Mouse (Mus musculus) macrophage (primary cell): ENCODE data around the gene Gm11992. TPM values are rescaled to one million over a fixed set of nuclear protein-coding genes. Genes with fewer than 3 reads are reported as not detected.

Experiments used
- H3K27ac ChIP-seq: fragments of 350-480 bp; formaldehyde crosslinking; 2 replicates; pipeline ENCODE4 v1.9.0; 2021
- H3K36me3 ChIP-seq: fragments of 350-480 bp; formaldehyde crosslinking; 2 replicates; pipeline ENCODE4 v1.9.0; 2021; ENCODE audit errors: inconsistent target
- H3K4me3 ChIP-seq: fragments of 350-480 bp; formaldehyde crosslinking; 2 replicates; pipeline ENCODE4 v1.9.0; 2021; ENCODE audit errors: inconsistent target
- H3K79me2 ChIP-seq: fragments of 350-480 bp; formaldehyde crosslinking; 2 replicates; pipeline ENCODE4 v1.9.0; 2021; ENCODE audit errors: inconsistent target
- WGBS: methylation state at CpG from one replicate; pipeline ENCODE4 v1.1.7; 2026; ENCODE audit warnings: inconsistent platforms; ENCODE audit not compliant: missing documents; 5-methylcytosine and 5-hydroxymethylcytosine counted together
- polyA plus RNA-seq: library from polyadenylated mRNA; stranded (reverse); fragments of 250-400 nt; gene quantifications from 3 replicates; pipeline ENCODE4 v1.2.4, GENCODE M21; 2018; ENCODE audit warnings: inconsistent platforms

Gene Gm11992
- polyA plus RNA-seq, 1 experiment from 2014 or later = 0.42 TPM

- 94% methylated on average over 4 of the region's 4 CpGs for WGBS
- Histone ChIP-seq H3K27ac (no peak overlapping the region), H3K36me3 (no peaks in the 10 kb centered on the region), H3K4me3 (no peak overlapping the region), H3K79me2 (no peaks in the 10 kb centered on the region)
These were observed 1.8 kb downstream of the Gm11992 start for GRCm38 (mm10) chr11:9050241-9050640.

- Histone ChIP-seq H3K79me2 (no peaks in the 10 kb centered on the region), H3K36me3 (no peaks in the 10 kb centered on the region), H3K4me3 (no peak overlapping the region), H3K27ac (no peak overlapping the region)
- 69% methylated on average over 2 of the region's 2 CpGs for WGBS
These were observed 3.5 kb downstream of the Gm11992 start for GRCm38 (mm10) chr11:9051895-9052294.

DNA sequence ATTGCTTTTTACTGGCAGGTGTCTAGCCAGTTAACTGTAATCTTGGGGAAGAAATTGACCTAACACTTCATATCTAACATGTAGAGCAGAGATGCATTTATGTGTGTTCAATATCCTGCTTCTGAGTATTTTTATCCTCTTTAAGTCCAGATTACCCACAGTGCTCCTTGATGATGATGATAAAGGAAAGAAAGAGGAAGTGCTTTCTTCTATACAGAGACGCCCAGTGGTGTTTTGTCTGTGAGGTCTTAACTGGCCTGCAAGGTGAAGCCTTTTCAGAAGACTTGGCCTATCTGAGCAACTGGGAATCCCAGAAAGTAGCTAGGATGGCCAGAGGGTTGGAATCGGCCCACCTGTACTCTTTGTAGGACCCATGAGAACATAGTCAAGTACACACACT lies 8.5 kb downstream of the Gm11992 start:
- Histone ChIP-seq H3K27ac (no peak overlapping the region), H3K36me3 (no peaks in the 10 kb centered on the region), H3K4me3 (no peak overlapping the region), H3K79me2 (no peaks in the 10 kb centered on the region)
- WGBS = 49% methylated on average over 2 of the region's 2 CpGs

GRCm38 (mm10) chr11:9057711-9058110 lies 9.3 kb downstream of the Gm11992 start:
- no peaks in the 10 kb centered on the region for H3K36me3 ChIP-seq
- no peaks in the 10 kb centered on the region for H3K79me2 ChIP-seq
- 95% methylated on average over 4 of the region's 4 CpGs for WGBS
- no peak overlapping the region for H3K27ac ChIP-seq
- no peak overlapping the region for H3K4me3 ChIP-seq

- Histone ChIP-seq H3K79me2 (no peaks in the 10 kb centered on the region), H3K36me3 (no peaks in the 10 kb centered on the region), H3K4me3 (no peak overlapping the region), H3K27ac (no peak overlapping the region)
- 18% methylated on average over 1 of the region's 1 CpGs for WGBS
These were observed 11.6 kb downstream of the Gm11992 start for GRCm38 (mm10) chr11:9060029-9060428.

DNA sequence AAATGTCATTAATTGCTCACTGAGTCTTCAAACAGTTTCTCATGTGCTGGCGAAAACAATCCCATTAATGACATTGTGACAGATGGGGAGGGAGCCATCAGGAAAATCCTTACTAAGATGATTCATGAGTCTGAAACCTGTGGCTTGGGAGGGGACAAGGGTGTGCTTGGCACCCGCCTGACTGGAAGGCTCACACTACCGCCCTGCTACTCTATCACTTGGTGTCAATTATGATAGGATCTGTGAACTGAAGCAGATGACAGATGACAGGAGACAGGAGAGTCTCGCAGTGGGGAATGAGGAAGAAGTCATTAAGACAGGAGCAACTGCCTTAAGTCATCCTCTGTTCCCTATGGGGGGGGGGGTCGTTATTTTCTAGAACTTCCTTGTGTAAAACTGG lies 12.1 kb downstream of the Gm11992 start:
- WGBS = 32% methylated on average over 5 of the region's 5 CpGs
- H3K79me2 ChIP-seq = no peaks in the 10 kb centered on the region
- no peak overlapping the region for H3K4me3 ChIP-seq
- H3K27ac ChIP-seq = no peak overlapping the region
- H3K36me3 ChIP-seq = no peaks in the 10 kb centered on the region

DNA sequence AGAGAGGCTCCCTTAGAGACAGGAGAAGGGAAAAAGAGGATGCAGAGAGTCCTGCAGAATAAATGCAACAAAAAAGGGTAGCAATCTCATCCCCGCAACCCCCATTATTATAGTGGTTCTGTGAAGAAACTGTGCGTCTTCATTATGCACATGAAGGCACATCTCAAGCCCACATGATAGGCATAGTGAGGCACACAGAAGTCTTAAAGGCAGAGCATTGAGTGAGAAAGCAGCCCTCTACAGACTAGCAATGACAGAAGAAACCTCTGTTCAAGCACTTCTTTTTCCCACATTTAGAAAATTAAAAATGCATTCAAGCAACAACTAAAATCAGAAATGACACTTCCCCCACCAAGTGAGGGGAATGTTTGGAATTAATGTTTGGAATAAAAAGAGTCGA lies 28.1 kb downstream of the Gm11992 start:
- no peak overlapping the region for H3K27ac ChIP-seq
- no peaks in the 10 kb centered on the region for H3K36me3 ChIP-seq
- H3K4me3 ChIP-seq = no peak overlapping the region
- 97% methylated on average over 3 of the region's 3 CpGs for WGBS
- no peaks in the 10 kb centered on the region for H3K79me2 ChIP-seq

GRCm38 (mm10) chr11:9113189-9113588 lies 64.8 kb downstream of the Gm11992 start:
- no peak overlapping the region for H3K4me3 ChIP-seq
- H3K27ac ChIP-seq = no peak overlapping the region
- WGBS = 18% methylated on average over 2 of the region's 2 CpGs

GRCm38 (mm10) chr11:9115367-9116120 lies 67.2 kb downstream of the Gm11992 start:
- no peak overlapping the region for H3K27ac ChIP-seq
- H3K79me2 ChIP-seq = no peaks in the 10 kb centered on the region
- no peak overlapping the region for H3K4me3 ChIP-seq
- whole genome bisulfite sequencing = 41% methylated on average over 9 of the region's 9 CpGs
- no peaks in the 10 kb centered on the region for H3K36me3 ChIP-seq

More at GRCm38 (mm10) chr11:9113189-9113588, 64.8 kb downstream of the Gm11992 start:
- Histone ChIP-seq H3K79me2 (no peaks in the 10 kb centered on the region), H3K36me3 (no peaks in the 10 kb centered on the region)

GRCm38 (mm10) chr11:9116121-9116520 lies 67.7 kb downstream of the Gm11992 start:
- no peaks in the 10 kb centered on the region for H3K79me2 ChIP-seq
- no peaks in the 10 kb centered on the region for H3K36me3 ChIP-seq
- 20% methylated on average over 10 of the region's 10 CpGs for WGBS
- no peak overlapping the region for H3K27ac ChIP-seq
- H3K4me3 ChIP-seq = no peak overlapping the region

DNA sequence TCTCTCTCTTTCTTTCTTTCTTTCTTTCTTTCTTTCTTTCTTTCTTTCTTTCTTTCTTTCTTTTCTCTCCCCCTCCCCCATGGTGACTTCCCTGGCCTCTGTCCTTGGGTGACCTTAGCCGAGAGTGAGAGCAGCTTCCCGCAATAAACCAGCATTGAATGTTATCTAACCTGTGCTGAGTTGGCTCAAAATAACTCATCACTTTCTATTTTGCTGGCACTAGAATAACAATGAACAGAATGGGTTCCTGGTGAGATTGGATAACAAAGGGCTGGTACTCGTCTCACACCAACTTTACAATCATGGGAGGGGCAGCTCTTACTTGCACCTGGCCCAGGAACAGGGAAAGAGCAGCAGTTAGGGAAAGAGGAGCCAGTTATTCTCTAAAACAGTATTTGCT lies 68.5 kb downstream of the Gm11992 start:
- WGBS = 54% methylated on average over 3 of the region's 3 CpGs
- no peaks in the 10 kb centered on the region for H3K79me2 ChIP-seq
- no peak overlapping the region for H3K4me3 ChIP-seq
- H3K27ac ChIP-seq = no peak overlapping the region
- H3K36me3 ChIP-seq = no peaks in the 10 kb centered on the region

GRCm38 (mm10) chr11:9117358-9118049 lies 69.1 kb downstream of the Gm11992 start:
- Histone ChIP-seq H3K4me3 (peak overlapping the region; percentile 32), H3K27ac (no peak overlapping the region), H3K36me3 (no peaks in the 10 kb centered on the region), H3K79me2 (no peaks in the 10 kb centered on the region)
- WGBS = 16% methylated on average over 13 of the region's 13 CpGs

- 2% methylated on average over 7 of the region's 7 CpGs for WGBS
- Histone ChIP-seq H3K79me2 (no peaks in the 10 kb centered on the region), H3K27ac (no peak within 1 kb of the TSS), H3K36me3 (no peaks in the 10 kb centered on the region), H3K4me3 (peak within 1 kb of the TSS; percentile 32)
These were observed 69.6 kb downstream of the Gm11992 start, which contains the start of gene Upp1 for GRCm38 (mm10) chr11:9118050-9118420. TSS of gene Upp1 (plus strand) at chr11:9118103.

GRCm38 (mm10) chr11:9118421-9119121 lies 70.2 kb downstream of the Gm11992 start:
- Histone ChIP-seq H3K36me3 (no peaks in the 10 kb centered on the region), H3K79me2 (no peaks in the 10 kb centered on the region), H3K27ac (no peak overlapping the region), H3K4me3 (peak overlapping the region; percentile 32)
- under 1% methylated on average over 38 of the region's 40 CpGs for WGBS
